Comparison of ENCODE assay signal across 13 mouse cellular contexts in genomic region chr5:35425218-35425617, GRCm38 (mm10). TPM values are rescaled to one million over a fixed set of nuclear protein-coding genes. Genes with fewer than 3 reads are reported as not detected.
DNase-seq lines count a peak whose midpoint lies in the region; ATAC-seq and TF ChIP-seq lines count a peak whose summit lies in the region.
"Had no signal": no experiment of that assay in that cellular context is flagged by ENCODE, and none has a peak within 500 bp of the region (broad histone marks: within the 10 kb centered on the region; RNA-seq: fewer than 3 reads in every experiment).

No protein-coding gene starts in this region.

- no peaks in the 10 kb centered on the region for H3K79me2 ChIP-seq in liver, adult 2 months (ENCODE audit: control insufficient read depth, insufficient read depth, low read length)

- no peak for TF ChIP-seq POLR2A in liver, adult 2 months (IDR thresholded peaks at IDR 0.05; ENCODE audit: extremely low read depth, insufficient read depth, low read length)

- TF ChIP-seq CTCF in forebrain, postnatal 0 days (IDR thresholded peaks at IDR 0.05; ENCODE audit: low read depth): no peak
- 0 out of 2 replicates have a peak, but pooled peaks have one; percentile 21 for TF ChIP-seq CTCF in liver, adult 2 months (IDR thresholded peaks at IDR 0.05; ENCODE audit: low read depth, low read length)

- peaks cover 33% of the 10 kb centered on the region for H3K4me1 ChIP-seq in forebrain, embryonic 10.5 days
- no peaks in the 10 kb centered on the region for H3K4me1 ChIP-seq in forebrain, postnatal 0 days (ENCODE audit: insufficient read depth)
- peaks cover 37% of the 10 kb centered on the region for H3K4me1 ChIP-seq in liver, adult 2 months (ENCODE audit: control insufficient read depth, insufficient read depth, low read length)
- H3K4me1 ChIP-seq in stomach, embryonic 15.5 days: no peaks in the 10 kb centered on the region
- H3K4me1 ChIP-seq: heart, embryonic 13.5 days had no signal

- DNase-seq in forebrain, embryonic 10.5 days (ENCODE audit: extremely low spot score, low spot score): peak; percentile 57
- no peak for DNase-seq in forebrain, postnatal 0 days
- peak; percentile 3 for DNase-seq in ovary, adult 18-20 months (ENCODE audit: low spot score)
- DNase-seq in ovary, postnatal 14 days (ENCODE audit: low spot score): no peak
- DNase-seq in liver, adult 2 months (ENCODE audit: extremely low read depth, low read depth, low spot score): peak; percentile 95
- DNase-seq in gastrocnemius, postnatal 4 days (ENCODE audit: low spot score in 2 of 2): no peak
- DNase-seq: cerebellum, adult 2 months had no signal

- 5% methylated on average over 11 of the region's 11 CpGs for WGBS in forebrain, embryonic 10.5 days
- WGBS in forebrain, postnatal 0 days: 10% methylated on average over 11 of the region's 11 CpGs
- 14% methylated on average over 11 of the region's 11 CpGs for WGBS in liver, adult 2 months
- WGBS in stomach, embryonic 15.5 days: 24% methylated on average over 11 of the region's 11 CpGs

- no peaks in the 10 kb centered on the region for H3K36me3 ChIP-seq in forebrain, embryonic 10.5 days (replicated peaks)
- H3K36me3 ChIP-seq in forebrain, postnatal 0 days (ENCODE audit: insufficient read depth): no peaks in the 10 kb centered on the region
- H3K36me3 ChIP-seq in liver, adult 2 months (ENCODE audit: control insufficient read depth, insufficient read depth, low read length): no peaks in the 10 kb centered on the region
- H3K36me3 ChIP-seq in stomach, embryonic 15.5 days: no peaks in the 10 kb centered on the region
- H3K36me3 ChIP-seq: heart, embryonic 13.5 days; limb, embryonic 10.5 days had no signal

- no peak overlapping the region for H3K9ac ChIP-seq in forebrain, postnatal 0 days
- 0 out of 2 replicates have a peak overlapping the region, but pooled peaks have one; percentile 6 for H3K9ac ChIP-seq in liver, adult 2 months (ENCODE audit: low read depth, low read length)
- no peak overlapping the region for H3K9ac ChIP-seq in stomach, embryonic 15.5 days
- H3K9ac ChIP-seq: heart, embryonic 13.5 days had no signal

- no peak overlapping the region for H3K4me3 ChIP-seq in forebrain, embryonic 10.5 days
- no peak overlapping the region for H3K4me3 ChIP-seq in forebrain, postnatal 0 days (ENCODE audit: low read depth, low read length)
- H3K4me3 ChIP-seq in liver, adult 2 months (ENCODE audit: insufficient read depth, low read depth, low read length): no peak overlapping the region
- no peak overlapping the region for H3K4me3 ChIP-seq in stomach, embryonic 15.5 days (replicated peaks)
- H3K4me3 ChIP-seq: erythroblast, embryonic 14.5 days; heart, embryonic 13.5 days; limb, embryonic 10.5 days had no signal

- no peaks in the 10 kb centered on the region for H3K9me3 ChIP-seq in forebrain, embryonic 10.5 days
- no peaks in the 10 kb centered on the region for H3K9me3 ChIP-seq in forebrain, postnatal 0 days (ENCODE audit: low read length)
- H3K9me3 ChIP-seq in stomach, embryonic 15.5 days: no peaks in the 10 kb centered on the region
- H3K9me3 ChIP-seq: heart, embryonic 13.5 days; limb, embryonic 10.5 days had no signal

- H3K4me2 ChIP-seq in forebrain, postnatal 0 days (ENCODE audit: low read depth): no peak overlapping the region
- no peak overlapping the region for H3K4me2 ChIP-seq in stomach, embryonic 15.5 days
- H3K4me2 ChIP-seq: heart, embryonic 13.5 days had no signal

- ATAC-seq in forebrain, postnatal 0 days: no peak
- ATAC-seq in stomach, embryonic 15.5 days (ENCODE audit: insufficient read depth, low FRiP score, low read depth): peak; percentile 39; the same call in 1 of the 2 replicates
- no peak for ATAC-seq in erythroid progenitor cell, adult 5-6 weeks (replicated peaks; ENCODE audit: low FRiP score, poor library complexity, severe bottlenecking)

- no peak overlapping the region; the same call in 1 of the 2 replicates for H3K27ac ChIP-seq in forebrain, embryonic 10.5 days
- no peak overlapping the region for H3K27ac ChIP-seq in forebrain, postnatal 0 days (ENCODE audit: low read depth, low read length)
- H3K27ac ChIP-seq in liver, adult 2 months (replicated peaks; ENCODE audit: insufficient read depth, low read depth, low read length): peak overlapping the region; percentile 73
- H3K27ac ChIP-seq in stomach, embryonic 15.5 days: no peak overlapping the region
- H3K27ac ChIP-seq: heart, embryonic 13.5 days; limb, embryonic 10.5 days had no signal

- H3K27me3 ChIP-seq in forebrain, embryonic 10.5 days (ENCODE audit: poor library complexity, severe bottlenecking): peaks cover 95% of the 10 kb centered on the region
- H3K27me3 ChIP-seq in forebrain, postnatal 0 days (ENCODE audit: insufficient read depth, low read length): no peaks in the 10 kb centered on the region
- no peaks in the 10 kb centered on the region for H3K27me3 ChIP-seq in liver, adult 2 months (ENCODE audit: control insufficient read depth, insufficient read depth, low read length)
- H3K27me3 ChIP-seq in stomach, embryonic 15.5 days (replicated peaks): no peaks in the 10 kb centered on the region

RNA-seq across cellular contexts. Expression of gene Hmx1, which starts 36.3 kb away (rescaled TPM):
- 0.38 and 0.69 TPM in 2 replicates for polyA plus RNA-seq in forebrain, embryonic 10.5 days (2016; fragmentation: Nextera tagmentation; extraction: Ambion mirVana)
- total RNA-seq in forebrain, postnatal 0 days (2014; rRNA removed): 1.1 TPM in 1 of 2 replicates, not detected in the other
- polyA plus RNA-seq in forebrain, postnatal 0 days (2015; fragmentation: Nextera tagmentation; extraction: Ambion mirVana): not detected in 2 replicates
- total RNA-seq in liver, adult 2 months (2014; rRNA removed): not detected in 2 replicates
- polyA plus RNA-seq in liver, adult 2 months (2012; rRNA removed): not detected in 2 replicates
- polyA plus RNA-seq in stomach, embryonic 15.5 days (2015; fragmentation: Nextera tagmentation; extraction: Ambion mirVana): 0.36 TPM in 1 of 2 replicates, not detected in the other
- not detected for total RNA-seq in gastrocnemius, postnatal 4 days (2021)
- total RNA-seq in erythroid progenitor cell, adult 5-6 weeks (2015; ENCODE audit: low replicate concordance): not detected in 2 replicates
- total RNA-seq in erythroid progenitor cell, adult 5-6 weeks (2017; ENCODE audit: low replicate concordance): not detected in 2 replicates
- total RNA-seq: layer of hippocampus, adult 8-10 months had no signal
- polyA plus RNA-seq: cerebellum, adult 2 months; erythroblast, embryonic 14.5 days had no signal

Comparison
In these comparisons a context has a peak if more than half of its experiments do, and no peak if none do; other contexts are left out.
1. DNase-seq: peak in forebrain, embryonic 10.5 days (single experiment), ovary, adult 18-20 months (single experiment) and liver, adult 2 months (single experiment); none in forebrain, postnatal 0 days (single experiment), ovary, postnatal 14 days (single experiment) and gastrocnemius, postnatal 4 days (0 of 2).